Mouse (Mus musculus): ENCODE data around the gene Dip2c. TPM values are rescaled to one million over a fixed set of nuclear protein-coding genes. Genes with fewer than 3 reads are reported as not detected.

Dip2c gene
- polyA plus RNA-seq, 1 experiment from 2014 or later = 0.83 TPM

- Histone ChIP-seq H3K27me3 (ENCODE audit: insufficient read depth, low read length) (no peaks in the 10 kb centered on the region), H3K9ac (replicated peaks) (no peak overlapping the region), H3K4me2 (ENCODE audit: low read depth, low read length) (no peak overlapping the region), H3K36me3 (replicated peaks; ENCODE audit: insufficient read depth, low read length) (no peaks in the 10 kb centered on the region), H3K27ac (ENCODE audit: low read depth) (no peak overlapping the region), H3K4me3 (ENCODE audit: low read depth, low read length) (no peak overlapping the region), H3K9me3 (ENCODE audit: low read length) (no peaks in the 10 kb centered on the region), H3K4me1 (ENCODE audit: insufficient read depth) (no peaks in the 10 kb centered on the region)
- DNase-seq (no peak), ATAC-seq (no peak)
- 67% methylated on average over 4 of the region's 4 CpGs for WGBS (ENCODE audit: insufficient replicate concordance)
- no peak for TF ChIP-seq CTCF (IDR thresholded peaks at IDR 0.05; ENCODE audit: low read depth)
Observed at GRCm38 (mm10) chr13:9340293-9340692, 64.0 kb downstream of the Dip2c start.

GRCm38 (mm10) chr13:9342696-9343095, 66.4 kb downstream of the Dip2c start:
- no peaks in the 10 kb centered on the region for H3K9me3 ChIP-seq (ENCODE audit: low read length)
- no peak overlapping the region for H3K27ac ChIP-seq (ENCODE audit: low read depth)
- no peak overlapping the region for H3K4me2 ChIP-seq (ENCODE audit: low read depth, low read length)
- 63% methylated on average over 1 of the region's 1 CpGs for WGBS (ENCODE audit: insufficient replicate concordance)
- H3K4me3 ChIP-seq (ENCODE audit: low read depth, low read length) = no peak overlapping the region
- H3K4me1 ChIP-seq (ENCODE audit: insufficient read depth) = no peaks in the 10 kb centered on the region
- no peak for DNase-seq
- no peaks in the 10 kb centered on the region for H3K36me3 ChIP-seq (replicated peaks; ENCODE audit: insufficient read depth, low read length)
- no peak overlapping the region for H3K9ac ChIP-seq (replicated peaks)
- H3K27me3 ChIP-seq (ENCODE audit: insufficient read depth, low read length) = no peaks in the 10 kb centered on the region
- no peak for TF ChIP-seq EP300 (IDR thresholded peaks at IDR 0.05; ENCODE audit: low read depth)
- no peak for TF ChIP-seq CTCF (IDR thresholded peaks at IDR 0.05; ENCODE audit: low read depth)
- ATAC-seq = no peak

- Histone ChIP-seq H3K9me3 (ENCODE audit: low read length) (no peaks in the 10 kb centered on the region), H3K36me3 (replicated peaks; ENCODE audit: insufficient read depth, low read length) (no peaks in the 10 kb centered on the region), H3K9ac (replicated peaks) (no peak overlapping the region), H3K27ac (ENCODE audit: low read depth) (no peak overlapping the region), H3K4me3 (ENCODE audit: low read depth, low read length) (no peak overlapping the region), H3K4me2 (ENCODE audit: low read depth, low read length) (no peak overlapping the region), H3K4me1 (ENCODE audit: insufficient read depth) (0 out of 2 replicates have a peak, but pooled peaks cover 3% of the 10 kb centered on the region), H3K27me3 (ENCODE audit: insufficient read depth, low read length) (no peaks in the 10 kb centered on the region)
- DNase-seq (no peak), ATAC-seq (no peak)
- WGBS (ENCODE audit: insufficient replicate concordance) = 75% methylated on average over 3 of the region's 3 CpGs
- no peak for TF ChIP-seq EP300 (IDR thresholded peaks at IDR 0.05; ENCODE audit: low read depth)
- no peak for TF ChIP-seq CTCF (IDR thresholded peaks at IDR 0.05; ENCODE audit: low read depth)
Observed at GRCm38 (mm10) chr13:9347448-9347847, 71.1 kb downstream of the Dip2c start.

GRCm38 (mm10) chr13:9350670-9351069, 74.3 kb downstream of the Dip2c start:
- TF ChIP-seq EP300 (IDR thresholded peaks at IDR 0.05; ENCODE audit: low read depth) (no peak), CTCF (IDR thresholded peaks at IDR 0.05; ENCODE audit: low read depth) (no peak)

GRCm38 (mm10) chr13:9353890-9354289, 77.6 kb downstream of the Dip2c start:
- H3K9me3 ChIP-seq (ENCODE audit: low read length) = no peaks in the 10 kb centered on the region

More at GRCm38 (mm10) chr13:9350670-9351069, 74.3 kb downstream of the Dip2c start:
- Histone ChIP-seq H3K4me3 (ENCODE audit: low read depth, low read length) (no peak overlapping the region), H3K4me2 (ENCODE audit: low read depth, low read length) (no peak overlapping the region), H3K9ac (replicated peaks) (no peak overlapping the region), H3K9me3 (ENCODE audit: low read length) (no peaks in the 10 kb centered on the region), H3K27me3 (ENCODE audit: insufficient read depth, low read length) (no peaks in the 10 kb centered on the region), H3K27ac (ENCODE audit: low read depth) (no peak overlapping the region), H3K36me3 (replicated peaks; ENCODE audit: insufficient read depth, low read length) (no peaks in the 10 kb centered on the region), H3K4me1 (ENCODE audit: insufficient read depth) (0 out of 2 replicates have a peak, but pooled peaks cover 3% of the 10 kb centered on the region)
- ATAC-seq (no peak), DNase-seq (no peak)
- 72% methylated on average over 2 of the region's 2 CpGs for WGBS (ENCODE audit: insufficient replicate concordance)

GRCm38 (mm10) chr13:9355331-9355730, 79.0 kb downstream of the Dip2c start:
- no peak for DNase-seq
- WGBS (ENCODE audit: insufficient replicate concordance) = 70% methylated on average over 4 of the region's 4 CpGs
- no peaks in the 10 kb centered on the region for H3K4me1 ChIP-seq (ENCODE audit: insufficient read depth)
- no peak overlapping the region for H3K9ac ChIP-seq (replicated peaks)
- H3K4me2 ChIP-seq (ENCODE audit: low read depth, low read length) = no peak overlapping the region
- TF ChIP-seq CTCF (IDR thresholded peaks at IDR 0.05; ENCODE audit: low read depth) (no peak), EP300 (IDR thresholded peaks at IDR 0.05; ENCODE audit: low read depth) (no peak)
- no peaks in the 10 kb centered on the region for H3K27me3 ChIP-seq (ENCODE audit: insufficient read depth, low read length)
- no peak for ATAC-seq
- H3K36me3 ChIP-seq (replicated peaks; ENCODE audit: insufficient read depth, low read length) = no peaks in the 10 kb centered on the region
- H3K9me3 ChIP-seq (ENCODE audit: low read length) = no peaks in the 10 kb centered on the region
- H3K27ac ChIP-seq (ENCODE audit: low read depth) = no peak overlapping the region
- no peak overlapping the region for H3K4me3 ChIP-seq (ENCODE audit: low read depth, low read length)

More at GRCm38 (mm10) chr13:9353890-9354289, 77.6 kb downstream of the Dip2c start:
- no peak for TF ChIP-seq CTCF (IDR thresholded peaks at IDR 0.05; ENCODE audit: low read depth)
- TF ChIP-seq EP300 (IDR thresholded peaks at IDR 0.05; ENCODE audit: low read depth) = no peak
- no peak overlapping the region for H3K9ac ChIP-seq (replicated peaks)
- WGBS (ENCODE audit: insufficient replicate concordance) = 93% methylated on average over 1 of the region's 1 CpGs
- H3K4me3 ChIP-seq (ENCODE audit: low read depth, low read length) = no peak overlapping the region
- no peak for ATAC-seq
- 0 out of 2 replicates have a peak, but pooled peaks cover under 1% of the 10 kb centered on the region for H3K4me1 ChIP-seq (ENCODE audit: insufficient read depth)
- H3K4me2 ChIP-seq (ENCODE audit: low read depth, low read length) = no peak overlapping the region
- no peaks in the 10 kb centered on the region for H3K27me3 ChIP-seq (ENCODE audit: insufficient read depth, low read length)
- H3K36me3 ChIP-seq (replicated peaks; ENCODE audit: insufficient read depth, low read length) = no peaks in the 10 kb centered on the region
- DNase-seq = no peak
- no peak overlapping the region for H3K27ac ChIP-seq (ENCODE audit: low read depth)

- 67% methylated on average over 2 of the region's 2 CpGs for WGBS (ENCODE audit: insufficient replicate concordance)
- H3K4me3 ChIP-seq (ENCODE audit: low read depth, low read length) = no peak overlapping the region
- TF ChIP-seq EP300 (IDR thresholded peaks at IDR 0.05; ENCODE audit: low read depth) = no peak
- no peak for TF ChIP-seq CTCF (IDR thresholded peaks at IDR 0.05; ENCODE audit: low read depth)
- no peak overlapping the region for H3K27ac ChIP-seq (ENCODE audit: low read depth)
- H3K9me3 ChIP-seq (ENCODE audit: low read length) = no peaks in the 10 kb centered on the region
- H3K27me3 ChIP-seq (ENCODE audit: insufficient read depth, low read length) = no peaks in the 10 kb centered on the region
- DNase-seq (no peak), ATAC-seq (no peak)
- H3K36me3 ChIP-seq (replicated peaks; ENCODE audit: insufficient read depth, low read length) = no peaks in the 10 kb centered on the region
- H3K4me1 ChIP-seq (ENCODE audit: insufficient read depth) = no peaks in the 10 kb centered on the region
- no peak overlapping the region for H3K9ac ChIP-seq (replicated peaks)
- no peak overlapping the region for H3K4me2 ChIP-seq (ENCODE audit: low read depth, low read length)
Observed at GRCm38 (mm10) chr13:9361457-9361856, 85.1 kb downstream of the Dip2c start.
